Mouse (Mus musculus): Measurements from ENCODE around the gene Cacna1s. TPM values are rescaled to one million over a fixed set of nuclear protein-coding genes. Genes with fewer than 3 reads are reported as not detected.

Cacna1s gene
- polyA plus RNA-seq, 1 experiment from 2014 or later = 0.45 TPM

DNA sequence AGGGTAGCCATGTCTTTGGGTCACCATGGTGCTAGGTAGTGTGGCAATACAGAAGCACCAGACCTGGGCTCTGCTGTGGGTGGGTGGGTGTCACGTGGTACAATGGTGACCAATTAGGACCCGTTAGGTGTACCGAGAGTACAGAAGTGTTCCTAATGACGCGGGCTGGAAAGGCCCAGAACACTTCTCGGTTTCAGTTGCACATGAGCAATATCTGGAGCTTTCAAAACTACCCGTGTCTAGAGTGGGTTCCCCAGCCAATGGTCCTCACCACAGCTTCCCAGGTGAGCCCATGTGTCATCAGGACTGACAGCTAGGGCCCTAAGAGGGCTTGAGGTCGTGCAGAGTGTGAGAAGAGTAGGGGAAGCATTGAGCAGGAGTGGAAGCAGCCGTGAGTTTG lies 64.5 kb downstream of the Cacna1s start:
- WGBS = 79% methylated on average over 9 of the region's 9 CpGs
- Histone ChIP-seq H3K36me3 (ENCODE audit: control insufficient read depth, insufficient read depth, low read length) (no peaks in the 10 kb centered on the region), H3K27ac (replicated peaks in 1 of 2; ENCODE audit: control insufficient read depth in 1 of 2, insufficient read depth in 1 of 2, low read depth in 2 of 2, low read length in 2 of 2) (no peak overlapping the region), H3K27me3 (ENCODE audit: control insufficient read depth, insufficient read depth, low read length) (no peaks in the 10 kb centered on the region), H3K4me1 (ENCODE audit: control insufficient read depth in 2 of 2, insufficient read depth in 2 of 2, low read length in 2 of 2) (no peaks in the 10 kb centered on the region), H3K9me3 (ENCODE audit: control insufficient read depth, low read length) (no peaks in the 10 kb centered on the region), H3K4me2 (ENCODE audit: low read length) (no peak overlapping the region), H3K4me3 (ENCODE audit: control insufficient read depth in 1 of 2, insufficient read depth in 1 of 2, low read depth in 1 of 2, low read length in 2 of 2) (no peak overlapping the region), H3K9ac (ENCODE audit: low read length) (no peak overlapping the region)
- no peak for ATAC-seq (ENCODE audit: insufficient number of reproducible peaks, insufficient read depth, low FRiP score, low read depth)

DNA sequence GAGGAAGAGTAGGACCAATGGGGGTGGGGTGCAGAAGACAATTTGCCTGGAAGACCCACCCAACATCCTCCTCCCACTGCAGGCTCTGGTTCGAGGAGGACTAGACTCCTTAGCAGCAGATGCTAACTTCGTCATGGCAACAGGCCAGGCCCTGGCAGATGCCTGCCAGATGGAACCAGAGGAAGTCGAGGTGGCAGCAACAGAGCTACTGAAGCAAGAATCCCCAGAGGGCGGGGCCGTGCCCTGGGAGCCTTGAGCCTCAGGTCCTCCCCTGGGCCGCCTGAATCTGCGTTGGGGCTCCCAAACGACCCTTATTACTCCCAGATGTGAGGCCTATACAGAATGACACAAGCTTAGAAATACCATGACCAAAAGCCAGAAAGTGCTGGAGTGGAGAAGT lies 66.3 kb downstream of the Cacna1s start:
- Histone ChIP-seq H3K4me2 (ENCODE audit: low read length) (no peak overlapping the region), H3K9ac (ENCODE audit: low read length) (no peak overlapping the region), H3K36me3 (ENCODE audit: control insufficient read depth, insufficient read depth, low read length) (no peaks in the 10 kb centered on the region), H3K4me3 (ENCODE audit: control insufficient read depth in 1 of 2, insufficient read depth in 1 of 2, low read depth in 1 of 2, low read length in 2 of 2) (no peak overlapping the region), H3K27ac (replicated peaks in 1 of 2; ENCODE audit: control insufficient read depth in 1 of 2, insufficient read depth in 1 of 2, low read depth in 2 of 2, low read length in 2 of 2) (no peak overlapping the region), H3K9me3 (ENCODE audit: control insufficient read depth, low read length) (no peaks in the 10 kb centered on the region), H3K4me1 (ENCODE audit: control insufficient read depth in 2 of 2, insufficient read depth in 2 of 2, low read length in 2 of 2) (no peaks in the 10 kb centered on the region), H3K27me3 (ENCODE audit: control insufficient read depth, insufficient read depth, low read length) (no peaks in the 10 kb centered on the region)
- no peak for ATAC-seq (ENCODE audit: insufficient number of reproducible peaks, insufficient read depth, low FRiP score, low read depth)
- WGBS = 55% methylated on average over 8 of the region's 8 CpGs

- Histone ChIP-seq H3K9me3 (ENCODE audit: control insufficient read depth, low read length) (no peaks in the 10 kb centered on the region), H3K4me2 (ENCODE audit: low read length) (no peak overlapping the region), H3K4me3 (ENCODE audit: control insufficient read depth in 1 of 2, insufficient read depth in 1 of 2, low read depth in 1 of 2, low read length in 2 of 2) (no peak overlapping the region), H3K27ac (replicated peaks in 1 of 2; ENCODE audit: control insufficient read depth in 1 of 2, insufficient read depth in 1 of 2, low read depth in 2 of 2, low read length in 2 of 2) (no peak overlapping the region), H3K9ac (ENCODE audit: low read length) (no peak overlapping the region), H3K4me1 (ENCODE audit: control insufficient read depth in 2 of 2, insufficient read depth in 2 of 2, low read length in 2 of 2) (peaks cover 5 to 6% of the 10 kb centered on the region in 2 experiments; a peak in 3 of 4 replicates), H3K27me3 (ENCODE audit: control insufficient read depth, insufficient read depth, low read length) (no peaks in the 10 kb centered on the region), H3K36me3 (ENCODE audit: control insufficient read depth, insufficient read depth, low read length) (no peaks in the 10 kb centered on the region)
- ATAC-seq (ENCODE audit: insufficient number of reproducible peaks, insufficient read depth, low FRiP score, low read depth) = no peak
- WGBS = 78% methylated on average over 7 of the region's 7 CpGs
These were observed 67.2 kb downstream of the Cacna1s start for GRCm38 (mm10) chr1:136119571-136120262.

GRCm38 (mm10) chr1:136120263-136120603 lies 67.7 kb downstream of the Cacna1s start:
- H3K9ac ChIP-seq (ENCODE audit: low read length) = no peak overlapping the region
- no peak overlapping the region for H3K4me2 ChIP-seq (ENCODE audit: low read length)
- no peaks in the 10 kb centered on the region for H3K9me3 ChIP-seq (ENCODE audit: control insufficient read depth, low read length)
- ATAC-seq (ENCODE audit: insufficient number of reproducible peaks, insufficient read depth, low FRiP score, low read depth) = no peak
- WGBS = 31% methylated on average over 1 of the region's 1 CpGs
- H3K4me1 ChIP-seq (ENCODE audit: control insufficient read depth in 2 of 2, insufficient read depth in 2 of 2, low read length in 2 of 2) = peaks cover 5 to 8% of the 10 kb centered on the region in 2 experiments; a peak in 3 of 4 replicates
- H3K27ac ChIP-seq (replicated peaks in 1 of 2; ENCODE audit: control insufficient read depth in 1 of 2, insufficient read depth in 1 of 2, low read depth in 2 of 2, low read length in 2 of 2) = no peak overlapping the region
- H3K27me3 ChIP-seq (ENCODE audit: control insufficient read depth, insufficient read depth, low read length) = no peaks in the 10 kb centered on the region
- no peaks in the 10 kb centered on the region for H3K36me3 ChIP-seq (ENCODE audit: control insufficient read depth, insufficient read depth, low read length)
- no peak overlapping the region for H3K4me3 ChIP-seq (ENCODE audit: control insufficient read depth in 1 of 2, insufficient read depth in 1 of 2, low read depth in 1 of 2, low read length in 2 of 2)

- no peaks in the 10 kb centered on the region for H3K9me3 ChIP-seq (ENCODE audit: control insufficient read depth, low read length)
- ATAC-seq (ENCODE audit: insufficient number of reproducible peaks, insufficient read depth, low FRiP score, low read depth) = no peak
- no peak overlapping the region for H3K9ac ChIP-seq (ENCODE audit: low read length)
- H3K36me3 ChIP-seq (ENCODE audit: control insufficient read depth, insufficient read depth, low read length) = no peaks in the 10 kb centered on the region
- H3K4me3 ChIP-seq (ENCODE audit: control insufficient read depth in 1 of 2, insufficient read depth in 1 of 2, low read depth in 1 of 2, low read length in 2 of 2) = no peak overlapping the region
- H3K27me3 ChIP-seq (ENCODE audit: control insufficient read depth, insufficient read depth, low read length) = no peaks in the 10 kb centered on the region
- H3K27ac ChIP-seq (replicated peaks in 1 of 2; ENCODE audit: control insufficient read depth in 1 of 2, insufficient read depth in 1 of 2, low read depth in 2 of 2, low read length in 2 of 2) = no peak overlapping the region
- H3K4me1 ChIP-seq (ENCODE audit: control insufficient read depth in 2 of 2, insufficient read depth in 2 of 2, low read length in 2 of 2) = peaks cover 5 to 8% of the 10 kb centered on the region in 2 experiments; a peak in 3 of 4 replicates
- H3K4me2 ChIP-seq (ENCODE audit: low read length) = no peak overlapping the region
- WGBS = 39% methylated on average over 6 of the region's 6 CpGs
These were observed 68.2 kb downstream of the Cacna1s start for GRCm38 (mm10) chr1:136120785-136121184.

GRCm38 (mm10) chr1:136122030-136122429 lies 69.5 kb downstream of the Cacna1s start:
- H3K9ac ChIP-seq (ENCODE audit: low read length) = no peak overlapping the region
- H3K36me3 ChIP-seq (ENCODE audit: control insufficient read depth, insufficient read depth, low read length) = no peaks in the 10 kb centered on the region
- peaks cover 5 to 13% of the 10 kb centered on the region in 2 experiments for H3K4me1 ChIP-seq (ENCODE audit: control insufficient read depth in 2 of 2, insufficient read depth in 2 of 2, low read length in 2 of 2)
- no peak for ATAC-seq (ENCODE audit: insufficient number of reproducible peaks, insufficient read depth, low FRiP score, low read depth)
- no peak overlapping the region for H3K4me3 ChIP-seq (ENCODE audit: control insufficient read depth in 1 of 2, insufficient read depth in 1 of 2, low read depth in 1 of 2, low read length in 2 of 2)
- 81% methylated on average over 8 of the region's 8 CpGs for WGBS
- no peaks in the 10 kb centered on the region for H3K27me3 ChIP-seq (ENCODE audit: control insufficient read depth, insufficient read depth, low read length)
- H3K4me2 ChIP-seq (ENCODE audit: low read length) = no peak overlapping the region
- H3K9me3 ChIP-seq (ENCODE audit: control insufficient read depth, low read length) = no peaks in the 10 kb centered on the region
- H3K27ac ChIP-seq (replicated peaks in 1 of 2; ENCODE audit: control insufficient read depth in 1 of 2, insufficient read depth in 1 of 2, low read depth in 2 of 2, low read length in 2 of 2) = no peak overlapping the region

- Histone ChIP-seq H3K4me2 (ENCODE audit: low read length) (no peak overlapping the region), H3K9me3 (ENCODE audit: control insufficient read depth, low read length) (no peaks in the 10 kb centered on the region), H3K27ac (replicated peaks in 1 of 2; ENCODE audit: control insufficient read depth in 1 of 2, insufficient read depth in 1 of 2, low read depth in 2 of 2, low read length in 2 of 2) (no peak overlapping the region), H3K36me3 (ENCODE audit: control insufficient read depth, insufficient read depth, low read length) (no peaks in the 10 kb centered on the region), H3K27me3 (ENCODE audit: control insufficient read depth, insufficient read depth, low read length) (0 out of 2 replicates have a peak, but pooled peaks cover 3% of the 10 kb centered on the region), H3K4me3 (ENCODE audit: control insufficient read depth in 1 of 2, insufficient read depth in 1 of 2, low read depth in 1 of 2, low read length in 2 of 2) (no peak overlapping the region), H3K4me1 (ENCODE audit: control insufficient read depth in 2 of 2, insufficient read depth in 2 of 2, low read length in 2 of 2) (peaks cover 26 to 46% of the 10 kb centered on the region in 2 experiments), H3K9ac (ENCODE audit: low read length) (no peak overlapping the region)
- 66% methylated on average over 10 of the region's 10 CpGs for WGBS
- ATAC-seq (ENCODE audit: insufficient number of reproducible peaks, insufficient read depth, low FRiP score, low read depth) = no peak
These were observed 73.7 kb downstream of the Cacna1s start for GRCm38 (mm10) chr1:136126159-136126765.

Measured in heart, embryonic 14.5 days (tissue).